Mouse (Mus musculus): ENCODE results near the gene Ube2m. TPM values are rescaled to one million over a fixed set of nuclear protein-coding genes. Genes with fewer than 3 reads are reported as not detected.

Ube2m gene
- polyA plus RNA-seq, 1 experiment = 143 TPM

- WGBS = 0% methylated on average over 2 of the region's 2 CpGs
Measured at GRCm38 (mm10) chr7:13046084-13046483, 8.0 kb upstream of the Ube2m start.

GRCm38 (mm10) chr7:13044254-13044625 is 6.2 kb upstream of the Ube2m start:
- no peak for DNase-seq
- Histone ChIP-seq H3K4me1 (ENCODE audit: control insufficient read depth, insufficient read depth, low read length) (peaks cover 6% of the 10 kb centered on the region; the same call in 1 of the 2 replicates), H3K4me3 (replicated peaks; ENCODE audit: extremely low read depth, low read depth, low read length) (no peak overlapping the region)
- WGBS = 7% methylated on average over 23 of the region's 23 CpGs
- no peak for TF ChIP-seq POLR2A (IDR thresholded peaks at IDR 0.05; ENCODE audit: borderline replicate concordance, extremely low read depth, low read depth, low read length)
- no peak for TF ChIP-seq CTCF (IDR thresholded peaks at IDR 0.05; ENCODE audit: insufficient read depth, low read length)

More at GRCm38 (mm10) chr7:13046084-13046483, 8.0 kb upstream of the Ube2m start:
- peak; percentile 56 for DNase-seq
- no peak overlapping the region for H3K4me3 ChIP-seq (replicated peaks; ENCODE audit: extremely low read depth, low read depth, low read length)
- H3K4me1 ChIP-seq (ENCODE audit: control insufficient read depth, insufficient read depth, low read length) = peaks cover 6% of the 10 kb centered on the region; the same call in 1 of the 2 replicates
- TF ChIP-seq CTCF (IDR thresholded peaks at IDR 0.05; ENCODE audit: insufficient read depth, low read length) (peak; percentile 75), POLR2A (IDR thresholded peaks at IDR 0.05; ENCODE audit: borderline replicate concordance, extremely low read depth, low read depth, low read length) (no peak)

GRCm38 (mm10) chr7:13043445-13044253 is 5.6 kb upstream of the Ube2m start:
- Histone ChIP-seq H3K4me1 (ENCODE audit: control insufficient read depth, insufficient read depth, low read length) (peaks cover 8% of the 10 kb centered on the region; the same call in 1 of the 2 replicates), H3K4me3 (replicated peaks; ENCODE audit: extremely low read depth, low read depth, low read length) (no peak overlapping the region)
- no peak for TF ChIP-seq POLR2A (IDR thresholded peaks at IDR 0.05; ENCODE audit: borderline replicate concordance, extremely low read depth, low read depth, low read length)
- TF ChIP-seq CTCF (IDR thresholded peaks at IDR 0.05; ENCODE audit: insufficient read depth, low read length) = no peak
- 8% methylated on average over 88 of the region's 88 CpGs for WGBS
- no peak for DNase-seq

DNA sequence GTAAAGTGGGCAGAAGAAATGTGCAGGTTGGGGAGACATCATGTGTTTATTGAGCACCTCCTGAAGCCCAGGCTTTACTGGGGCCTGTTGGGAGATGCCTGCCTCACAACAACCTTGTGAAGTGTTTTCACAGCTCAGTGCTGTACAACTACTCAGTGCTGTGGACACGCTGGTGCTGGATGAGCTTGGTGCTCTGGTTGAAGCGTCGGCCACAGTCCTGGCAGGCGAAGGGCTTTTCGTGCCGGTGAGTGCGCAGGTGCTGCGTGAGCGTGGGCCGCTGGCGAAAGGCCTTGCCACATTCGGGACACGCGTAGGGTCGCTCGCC is 5.0 kb upstream of the Ube2m start:
- DNase-seq = no peak
- H3K4me1 ChIP-seq (ENCODE audit: control insufficient read depth, insufficient read depth, low read length) = peaks cover 8% of the 10 kb centered on the region; the same call in 1 of the 2 replicates
- WGBS = 56% methylated on average over 16 of the region's 16 CpGs
- no peak overlapping the region for H3K4me3 ChIP-seq (replicated peaks; ENCODE audit: extremely low read depth, low read depth, low read length)
- TF ChIP-seq CTCF (IDR thresholded peaks at IDR 0.05; ENCODE audit: insufficient read depth, low read length) = no peak
- TF ChIP-seq POLR2A (IDR thresholded peaks at IDR 0.05; ENCODE audit: borderline replicate concordance, extremely low read depth, low read depth, low read length) = no peak

DNA sequence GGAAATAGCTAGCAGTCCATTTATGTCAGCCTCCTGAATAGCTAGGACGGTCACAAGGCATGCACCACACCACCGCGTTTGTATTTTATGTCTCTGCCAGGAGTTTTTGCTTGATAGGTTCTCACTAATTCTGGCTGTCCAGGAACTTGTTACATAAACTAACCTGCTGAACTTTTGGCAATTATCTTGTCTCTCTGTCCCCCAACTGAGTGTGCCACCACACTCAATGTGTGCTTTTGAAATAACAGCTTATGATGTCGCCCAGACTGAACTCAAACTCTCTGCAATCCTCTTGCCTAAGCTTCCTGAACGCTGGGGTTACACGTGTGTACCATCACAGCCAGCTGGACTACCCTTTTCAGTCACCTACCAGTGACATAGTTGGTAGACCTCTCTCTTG is 4.4 kb upstream of the Ube2m start:
- DNase-seq = no peak
- WGBS = 76% methylated on average over 6 of the region's 6 CpGs
- Histone ChIP-seq H3K4me3 (replicated peaks; ENCODE audit: extremely low read depth, low read depth, low read length) (no peak overlapping the region), H3K4me1 (ENCODE audit: control insufficient read depth, insufficient read depth, low read length) (peaks cover 8% of the 10 kb centered on the region; the same call in 1 of the 2 replicates)
- TF ChIP-seq CTCF (IDR thresholded peaks at IDR 0.05; ENCODE audit: insufficient read depth, low read length) (no peak), POLR2A (IDR thresholded peaks at IDR 0.05; ENCODE audit: borderline replicate concordance, extremely low read depth, low read depth, low read length) (no peak)

DNA sequence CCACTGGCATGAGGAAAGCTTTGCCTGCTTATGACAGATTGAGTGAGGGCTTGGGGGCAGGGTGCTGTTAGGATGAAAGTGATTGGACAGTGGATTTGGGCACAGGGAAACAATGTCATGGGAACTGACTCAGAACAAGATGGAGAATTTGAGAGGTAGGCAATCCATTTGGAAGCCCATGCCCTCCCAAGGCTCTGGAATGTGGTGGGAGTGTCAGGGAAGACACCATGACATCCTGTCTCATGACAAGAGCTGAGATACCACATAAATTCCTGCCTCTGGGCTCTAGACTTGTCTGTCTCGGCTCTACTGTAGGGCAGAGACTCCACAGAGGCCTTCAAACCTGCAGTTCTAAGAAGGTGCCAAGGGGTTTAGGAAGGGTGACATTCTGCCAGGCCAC is 3.2 kb upstream of the Ube2m start:
- Histone ChIP-seq H3K4me1 (ENCODE audit: control insufficient read depth, insufficient read depth, low read length) (peaks cover 8% of the 10 kb centered on the region), H3K4me3 (replicated peaks; ENCODE audit: extremely low read depth, low read depth, low read length) (no peak overlapping the region)
- no peak for DNase-seq
- TF ChIP-seq CTCF (IDR thresholded peaks at IDR 0.05; ENCODE audit: insufficient read depth, low read length) = no peak
- 96% methylated on average over 1 of the region's 1 CpGs for WGBS

DNA sequence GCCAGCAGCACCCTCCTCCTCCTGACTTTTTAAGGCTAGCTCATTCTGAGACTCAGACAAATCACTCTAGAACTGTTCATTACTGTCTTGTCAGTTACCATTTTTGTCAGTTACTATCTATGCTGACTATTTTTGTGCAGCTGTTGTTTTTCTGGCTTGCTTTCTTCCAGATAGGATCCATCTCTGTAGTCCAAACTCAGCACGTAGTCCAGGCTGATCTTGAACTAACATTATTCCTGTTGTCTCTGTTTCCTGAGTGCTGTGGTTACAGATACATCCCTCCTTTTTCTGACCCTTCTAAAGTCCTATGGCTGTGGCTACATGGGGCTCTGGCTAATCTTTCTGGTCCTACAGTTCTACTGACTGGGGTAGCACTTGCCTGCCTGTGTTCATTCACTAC is 1.1 kb upstream of the Ube2m start:
- no peak overlapping the region for H3K4me3 ChIP-seq (replicated peaks; ENCODE audit: extremely low read depth, low read depth, low read length)
- no peak for TF ChIP-seq CTCF (IDR thresholded peaks at IDR 0.05; ENCODE audit: insufficient read depth, low read length)
- TF ChIP-seq POLR2A (IDR thresholded peaks at IDR 0.05; ENCODE audit: borderline replicate concordance, extremely low read depth, low read depth, low read length) = no peak
- peaks cover 13% of the 10 kb centered on the region for H3K4me1 ChIP-seq (ENCODE audit: control insufficient read depth, insufficient read depth, low read length)
- no peak for DNase-seq
- 69% methylated on average over 1 of the region's 1 CpGs for WGBS

GRCm38 (mm10) chr7:13038621-13039169 is 620 bp upstream of the Ube2m start:
- WGBS = 7% methylated on average over 15 of the region's 15 CpGs
- no peak for DNase-seq
- Histone ChIP-seq H3K4me1 (ENCODE audit: control insufficient read depth, insufficient read depth, low read length) (peaks cover 9% of the 10 kb centered on the region), H3K4me3 (replicated peaks; ENCODE audit: extremely low read depth, low read depth, low read length) (peak overlapping the region; percentile 88)
- no peak for TF ChIP-seq CTCF (IDR thresholded peaks at IDR 0.05; ENCODE audit: insufficient read depth, low read length)

- no peak for DNase-seq
- TF ChIP-seq CTCF (IDR thresholded peaks at IDR 0.05; ENCODE audit: insufficient read depth, low read length) = no peak
- TF ChIP-seq POLR2A (IDR thresholded peaks at IDR 0.05; ENCODE audit: borderline replicate concordance, extremely low read depth, low read depth, low read length) = no peak
- WGBS = under 1% methylated on average over 32 of the region's 33 CpGs
- Histone ChIP-seq H3K4me3 (replicated peaks; ENCODE audit: extremely low read depth, low read depth, low read length) (peak overlapping the region; percentile 86), H3K4me1 (ENCODE audit: control insufficient read depth, insufficient read depth, low read length) (peaks cover 10% of the 10 kb centered on the region)
Measured at GRCm38 (mm10) chr7:13037366-13037765, 709 bp downstream of the Ube2m start.

- no peak for DNase-seq
- Histone ChIP-seq H3K4me3 (replicated peaks; ENCODE audit: extremely low read depth, low read depth, low read length) (peak overlapping the region; percentile 86), H3K4me1 (ENCODE audit: control insufficient read depth, insufficient read depth, low read length) (peaks cover 10% of the 10 kb centered on the region)
- TF ChIP-seq CTCF (IDR thresholded peaks at IDR 0.05; ENCODE audit: insufficient read depth, low read length) = no peak
- no peak for TF ChIP-seq POLR2A (IDR thresholded peaks at IDR 0.05; ENCODE audit: borderline replicate concordance, extremely low read depth, low read depth, low read length)
- WGBS = 26% methylated on average over 4 of the region's 4 CpGs
Measured at GRCm38 (mm10) chr7:13036806-13037205, 1.3 kb downstream of the Ube2m start.
